Mouse (Mus musculus) heart, embryonic 14.5 days (tissue): ENCODE data around the gene Tmem158. TPM values are rescaled to one million over a fixed set of nuclear protein-coding genes. Genes with fewer than 3 reads are reported as not detected.

Source experiments
- ATAC-seq: fragments of 200-750 bp; cut with Nextera tagmentation; 2 replicates; pipeline ENCODE4 v1.8.0; 2017; ENCODE audit warnings: low read depth, moderate TSS enrichment; ENCODE audit not compliant: insufficient number of reproducible peaks, insufficient read depth, low FRiP score
- H3K27ac ChIP-seq, 2 experiments: fragments of 200-500 bp in 1 of 2; fragments of 300-500 bp in 1 of 2; sonication (generic) in 1 of 2; replicated peaks in 1 of 2; 2 replicates each; pipeline ENCODE4 v1.5.1; 2012 to 2014; ENCODE audit warnings: low read depth in 2 of 2, low read length in 2 of 2, control low read depth in 1 of 2, mild to moderate bottlenecking in 1 of 2, mixed read lengths in 1 of 2; ENCODE audit not compliant: control insufficient read depth in 1 of 2, insufficient read depth in 1 of 2
- H3K27me3 ChIP-seq: fragments of 300-500 bp; sonication (generic); 2 replicates; pipeline ENCODE4 v1.6.1; 2014; ENCODE audit warnings: mild to moderate bottlenecking, low read length, control low read depth; ENCODE audit not compliant: control insufficient read depth, insufficient read depth
- H3K36me3 ChIP-seq: fragments of 300-500 bp; sonication (generic); 2 replicates; pipeline ENCODE4 v1.6.1; 2014; ENCODE audit warnings: mild to moderate bottlenecking, control low read depth, low read length, mixed read lengths; ENCODE audit not compliant: control insufficient read depth, insufficient read depth
- H3K4me1 ChIP-seq, 2 experiments: fragments of 200-500 bp in 1 of 2; fragments of 300-500 bp in 1 of 2; sonication (generic) in 1 of 2; 2 replicates each; pipeline ENCODE4 v1.6.1; 2012 to 2014; ENCODE audit warnings: low read length in 2 of 2, control low read depth in 1 of 2, mixed read lengths in 1 of 2; ENCODE audit not compliant: control insufficient read depth in 2 of 2, insufficient read depth in 2 of 2
- H3K4me2 ChIP-seq: fragments of 300-500 bp; sonication (generic); 2 replicates; pipeline ENCODE4 v1.6.1; 2014; ENCODE audit warnings: mild to moderate bottlenecking, low read length
- H3K4me3 ChIP-seq, 2 experiments: fragments of 200-500 bp in 1 of 2; fragments of 300-500 bp in 1 of 2; sonication (generic) in 1 of 2; 2 replicates each; pipeline ENCODE4 v1.5.1; 2012 to 2014; ENCODE audit warnings: low read length in 2 of 2, mild to moderate bottlenecking in 2 of 2, control low read depth in 1 of 2, low read depth in 1 of 2, moderate library complexity in 1 of 2; ENCODE audit not compliant: control insufficient read depth in 1 of 2, insufficient read depth in 1 of 2
- H3K9ac ChIP-seq: fragments of 300-500 bp; sonication (generic); 2 replicates; pipeline ENCODE4 v1.6.1; 2014; ENCODE audit warnings: mild to moderate bottlenecking, low read length
- H3K9me3 ChIP-seq: fragments of 300-500 bp; sonication (generic); 2 replicates; pipeline ENCODE4 v1.6.1; 2016; ENCODE audit warnings: low read length, control low read depth; ENCODE audit not compliant: control insufficient read depth
- WGBS: fragments of 180-500 bp; shearing (Covaris S2); extraction: QIAGEN DNeasy Blood & Tissue Kit; methylation state at CpG from one replicate; pipeline ENCODE4 v1.1.7; 2014; 5-methylcytosine and 5-hydroxymethylcytosine counted together
- polyA plus RNA-seq: library from polyadenylated mRNA; unstranded; fragments of >200 nt; fragmentation: Nextera tagmentation; extraction: Ambion mirVana; gene quantifications from 2 replicates; pipeline ENCODE4 v1.2.1, GENCODE M21; 2014

Tmem158 gene
- polyA plus RNA-seq, 1 experiment from 2014 or later, result 6.6 TPM

GRCm38 (mm10) chr9:123273876-123274275, 13.3 kb upstream of the Tmem158 start:
- H3K4me1 ChIP-seq, result no peaks in the 10 kb centered on the region
- H3K27me3 ChIP-seq, result no peaks in the 10 kb centered on the region
- no peak overlapping the region for H3K27ac ChIP-seq
- H3K9me3 ChIP-seq, result no peaks in the 10 kb centered on the region; the same call in 1 of the 2 replicates
- H3K4me3 ChIP-seq, result no peak overlapping the region
- H3K9ac ChIP-seq, result no peak overlapping the region
- no peak overlapping the region for H3K4me2 ChIP-seq
- no peak for ATAC-seq
- no peaks in the 10 kb centered on the region for H3K36me3 ChIP-seq
- 43% methylated on average over 2 of the region's 2 CpGs for WGBS

GRCm38 (mm10) chr9:123271552-123271951, 11.0 kb upstream of the Tmem158 start:
- Histone ChIP-seq H3K36me3 (no peaks in the 10 kb centered on the region), H3K27ac (no peak overlapping the region), H3K4me3 (no peak overlapping the region), H3K4me2 (no peak overlapping the region), H3K27me3 (no peaks in the 10 kb centered on the region), H3K4me1 (no peaks in the 10 kb centered on the region), H3K9ac (no peak overlapping the region), H3K9me3 (no peaks in the 10 kb centered on the region; the same call in 1 of the 2 replicates)
- ATAC-seq, result no peak
- WGBS, result 48% methylated on average over 4 of the region's 4 CpGs

- Histone ChIP-seq H3K9me3 (no peaks in the 10 kb centered on the region; the same call in 1 of the 2 replicates), H3K4me2 (no peak overlapping the region), H3K36me3 (no peaks in the 10 kb centered on the region), H3K4me1 (no peaks in the 10 kb centered on the region), H3K27me3 (0 out of 2 replicates have a peak, but pooled peaks cover 3% of the 10 kb centered on the region), H3K9ac (no peak overlapping the region), H3K27ac (no peak overlapping the region), H3K4me3 (no peak overlapping the region)
- no peak for ATAC-seq
- WGBS, result 79% methylated on average over 2 of the region's 2 CpGs
Observed at GRCm38 (mm10) chr9:123269906-123270558, 9.5 kb upstream of the Tmem158 start.

GRCm38 (mm10) chr9:123259896-123260610, 511 bp downstream of the Tmem158 start:
- Histone ChIP-seq H3K27ac (no peak overlapping the region; a peak in 1 of 4 replicates), H3K4me1 (peaks cover 0 to 11% of the 10 kb centered on the region in 2 experiments; a peak in 2 of 4 replicates), H3K4me3 (peak overlapping the region; percentile 62 to 72), H3K9ac (peak overlapping the region; percentile 67), H3K27me3 (peaks cover 30% of the 10 kb centered on the region), H3K4me2 (peak overlapping the region; percentile 98), H3K36me3 (no peaks in the 10 kb centered on the region), H3K9me3 (no peaks in the 10 kb centered on the region)
- WGBS, result under 1% methylated on average over 88 of the region's 92 CpGs
- ATAC-seq, result peak; percentile 73

- WGBS, result 1% methylated on average over 45 of the region's 45 CpGs
- Histone ChIP-seq H3K4me2 (peak overlapping the region; percentile 98), H3K4me3 (peak overlapping the region; percentile 62 to 72), H3K9ac (peak overlapping the region; percentile 67), H3K27ac (no peak overlapping the region), H3K9me3 (no peaks in the 10 kb centered on the region), H3K36me3 (no peaks in the 10 kb centered on the region), H3K27me3 (peaks cover 30% of the 10 kb centered on the region), H3K4me1 (peaks cover 0 to 11% of the 10 kb centered on the region in 2 experiments; a peak in 2 of 4 replicates)
- peak; percentile 8; the same call in 1 of the 2 replicates for ATAC-seq
Observed at GRCm38 (mm10) chr9:123259461-123259895, 1.1 kb downstream of the Tmem158 start.

GRCm38 (mm10) chr9:123258796-123259195, 1.8 kb downstream of the Tmem158 start:
- H3K9me3 ChIP-seq, result no peaks in the 10 kb centered on the region
- no peak for ATAC-seq
- peaks cover 30% of the 10 kb centered on the region for H3K27me3 ChIP-seq
- H3K4me3 ChIP-seq, result peak overlapping the region in 1 of 2 experiments; percentile 72; a peak in 1 of 4 replicates
- no peak overlapping the region for H3K27ac ChIP-seq
- H3K4me1 ChIP-seq, result peaks cover 0 to 11% of the 10 kb centered on the region in 2 experiments; a peak in 2 of 4 replicates
- H3K9ac ChIP-seq, result no peak overlapping the region
- no peak overlapping the region for H3K4me2 ChIP-seq
- WGBS, result 47% methylated on average over 10 of the region's 10 CpGs
- no peaks in the 10 kb centered on the region for H3K36me3 ChIP-seq

GRCm38 (mm10) chr9:123255736-123256135, 4.8 kb downstream of the Tmem158 start:
- no peak for ATAC-seq
- Histone ChIP-seq H3K4me3 (no peak overlapping the region), H3K27me3 (peaks cover 30% of the 10 kb centered on the region), H3K36me3 (no peaks in the 10 kb centered on the region), H3K9me3 (no peaks in the 10 kb centered on the region), H3K27ac (no peak overlapping the region), H3K9ac (no peak overlapping the region), H3K4me2 (no peak overlapping the region), H3K4me1 (peaks cover 0 to 8% of the 10 kb centered on the region in 2 experiments; a peak in 2 of 4 replicates)
- 79% methylated on average over 3 of the region's 3 CpGs for WGBS
